Comparison of ENCODE assay signal across 16 mouse cellular contexts in genomic region chr4:148415575-148415974, GRCm38 (mm10). TPM values are rescaled to one million over a fixed set of nuclear protein-coding genes. Genes with fewer than 3 reads are reported as not detected.
A peak's percentile ranks its signal among the peaks of the same experiment; 100 is the strongest.
DNase-seq lines count a peak whose midpoint lies in the region; ATAC-seq lines count a peak whose summit lies in the region.
"Had no signal": no experiment of that assay in that cellular context is flagged by ENCODE, and none has a peak within 500 bp of the region (broad histone marks: within the 10 kb centered on the region; RNA-seq: fewer than 3 reads in every experiment).

No protein-coding gene starts in this region.

- peaks cover 24% of the 10 kb centered on the region for H3K4me1 ChIP-seq in forebrain, embryonic 12.5 days
- peaks cover 10% of the 10 kb centered on the region; the same call in 1 of the 2 replicates for H3K4me1 ChIP-seq in forebrain, embryonic 11.5 days (replicated peaks; ENCODE audit: control insufficient read depth, insufficient read depth, low read length)
- H3K4me1 ChIP-seq in midbrain, embryonic 12.5 days, result peaks cover 21% of the 10 kb centered on the region
- H3K4me1 ChIP-seq in midbrain, embryonic 10.5 days, result peaks cover 49% of the 10 kb centered on the region
- H3K4me1 ChIP-seq in limb, embryonic 12.5 days (replicated peaks), result peaks cover 23% of the 10 kb centered on the region

- no peak for DNase-seq in forebrain, embryonic 11.5 days (ENCODE audit: low spot score)
- no peak for DNase-seq in midbrain, embryonic 10.5 days (ENCODE audit: low spot score)
- DNase-seq in telencephalon, adult 2 months (ENCODE audit: low read depth, low spot score), result peak; percentile 17
- no peak for DNase-seq in cerebellum, postnatal 36 days
- no peak for DNase-seq in cerebellum, adult 11 months
- DNase-seq: cerebellum, adult 9-11 months; heart, adult 11 months; heart, postnatal 36 days; kidney, adult 9 months; left cerebral cortex, postnatal 4 days; lung, embryonic 14.5 days; right cerebral cortex, postnatal 14 days had no signal

- ATAC-seq in forebrain, embryonic 12.5 days (ENCODE audit: low FRiP score), result no peak
- no peak; the same call in 1 of the 2 replicates for ATAC-seq in forebrain, embryonic 11.5 days (replicated peaks; ENCODE audit: low FRiP score)
- ATAC-seq in midbrain, embryonic 12.5 days (ENCODE audit: low FRiP score, low read depth), result 0 out of 2 replicates have a peak, but pooled peaks have one; percentile 10
- ATAC-seq in limb, embryonic 12.5 days (ENCODE audit: insufficient number of reproducible peaks, insufficient read depth, low FRiP score, low TSS enrichment, low read depth), result no peak

- no peak overlapping the region for H3K4me3 ChIP-seq in forebrain, embryonic 12.5 days (replicated peaks)
- H3K4me3 ChIP-seq in forebrain, embryonic 11.5 days (ENCODE audit: low read depth, low read length), result no peak overlapping the region
- no peak overlapping the region for H3K4me3 ChIP-seq in midbrain, embryonic 12.5 days
- H3K4me3 ChIP-seq in midbrain, embryonic 10.5 days, result no peak overlapping the region
- peak overlapping the region; percentile 19 for H3K4me3 ChIP-seq in limb, embryonic 12.5 days (replicated peaks)
- H3K4me3 ChIP-seq: embryonic facial prominence, embryonic 15.5 days had no signal

- H3K36me3 ChIP-seq in forebrain, embryonic 12.5 days (replicated peaks), result no peaks in the 10 kb centered on the region
- H3K36me3 ChIP-seq in forebrain, embryonic 11.5 days (ENCODE audit: control insufficient read depth, insufficient read depth, low read length), result no peaks in the 10 kb centered on the region
- H3K36me3 ChIP-seq in midbrain, embryonic 12.5 days, result no peaks in the 10 kb centered on the region
- H3K36me3 ChIP-seq in midbrain, embryonic 10.5 days, result no peaks in the 10 kb centered on the region
- H3K36me3 ChIP-seq in limb, embryonic 12.5 days, result no peaks in the 10 kb centered on the region
- H3K36me3 ChIP-seq: embryonic facial prominence, embryonic 15.5 days had no signal

- no peak overlapping the region for H3K27ac ChIP-seq in forebrain, embryonic 12.5 days
- no peak overlapping the region for H3K27ac ChIP-seq in forebrain, embryonic 11.5 days (ENCODE audit: low read depth, low read length)
- no peak overlapping the region for H3K27ac ChIP-seq in midbrain, embryonic 12.5 days (replicated peaks)
- H3K27ac ChIP-seq in midbrain, embryonic 10.5 days (replicated peaks), result no peak overlapping the region; the same call in 1 of the 2 replicates
- H3K27ac ChIP-seq in limb, embryonic 12.5 days, result no peak overlapping the region
- H3K27ac ChIP-seq: embryonic facial prominence, embryonic 15.5 days had no signal

- WGBS in forebrain, embryonic 12.5 days, result 20% methylated on average over 16 of the region's 16 CpGs
- WGBS in forebrain, embryonic 11.5 days, result 22% methylated on average over 16 of the region's 16 CpGs
- WGBS in midbrain, embryonic 12.5 days, result 23% methylated on average over 16 of the region's 16 CpGs
- 16% methylated on average over 16 of the region's 16 CpGs for WGBS in midbrain, embryonic 10.5 days
- WGBS in limb, embryonic 12.5 days, result 2% methylated on average over 16 of the region's 16 CpGs

- peaks cover 25% of the 10 kb centered on the region for H3K27me3 ChIP-seq in forebrain, embryonic 12.5 days
- H3K27me3 ChIP-seq in forebrain, embryonic 11.5 days (ENCODE audit: control insufficient read depth, insufficient read depth, low read length), result peaks cover 4% of the 10 kb centered on the region
- H3K27me3 ChIP-seq in midbrain, embryonic 12.5 days, result peaks cover 38% of the 10 kb centered on the region
- H3K27me3 ChIP-seq in midbrain, embryonic 10.5 days (ENCODE audit: low read depth, poor library complexity, severe bottlenecking), result peaks cover 19% of the 10 kb centered on the region
- H3K27me3 ChIP-seq in limb, embryonic 12.5 days, result peaks cover 49% of the 10 kb centered on the region

- peak overlapping the region; percentile 6; the same call in 1 of the 2 replicates for H3K4me2 ChIP-seq in forebrain, embryonic 12.5 days
- H3K4me2 ChIP-seq in forebrain, embryonic 11.5 days (ENCODE audit: low read depth, low read length, severe bottlenecking), result no peak overlapping the region
- peak overlapping the region; percentile 22 for H3K4me2 ChIP-seq in midbrain, embryonic 12.5 days (replicated peaks)
- peak overlapping the region; percentile 51 for H3K4me2 ChIP-seq in limb, embryonic 12.5 days
- H3K4me2 ChIP-seq: embryonic facial prominence, embryonic 15.5 days; lung, embryonic 14.5 days had no signal

- H3K9ac ChIP-seq in forebrain, embryonic 12.5 days, result no peak overlapping the region
- no peak overlapping the region for H3K9ac ChIP-seq in forebrain, embryonic 11.5 days (ENCODE audit: low read length)
- no peak overlapping the region for H3K9ac ChIP-seq in midbrain, embryonic 12.5 days (replicated peaks)
- no peak overlapping the region for H3K9ac ChIP-seq in limb, embryonic 12.5 days (replicated peaks)
- H3K9ac ChIP-seq: embryonic facial prominence, embryonic 15.5 days; lung, embryonic 14.5 days had no signal

- H3K9me3 ChIP-seq in forebrain, embryonic 12.5 days, result no peaks in the 10 kb centered on the region
- no peaks in the 10 kb centered on the region for H3K9me3 ChIP-seq in forebrain, embryonic 11.5 days (ENCODE audit: control insufficient read depth, low read length)
- no peaks in the 10 kb centered on the region for H3K9me3 ChIP-seq in midbrain, embryonic 12.5 days
- H3K9me3 ChIP-seq in midbrain, embryonic 10.5 days (replicated peaks), result no peaks in the 10 kb centered on the region
- no peaks in the 10 kb centered on the region for H3K9me3 ChIP-seq in limb, embryonic 12.5 days
- H3K9me3 ChIP-seq: embryonic facial prominence, embryonic 15.5 days had no signal

RNA-seq across cellular contexts. Expression of gene Ubiad1, which starts 29.0 kb away (rescaled TPM):
- 19.1 and 20.8 TPM in 2 replicates for polyA plus RNA-seq in forebrain, embryonic 12.5 days (2016; fragmentation: Nextera tagmentation; extraction: Ambion mirVana)
- 17.0 and 19.6 TPM in 2 replicates for polyA plus RNA-seq in forebrain, embryonic 11.5 days (2014; fragmentation: Nextera tagmentation; extraction: Ambion mirVana)
- polyA plus RNA-seq in midbrain, embryonic 12.5 days (2016; fragmentation: Nextera tagmentation; extraction: Ambion mirVana), result 20.5 and 21.1 TPM in 2 replicates
- polyA plus RNA-seq in midbrain, embryonic 10.5 days (2016; fragmentation: Nextera tagmentation; extraction: Ambion mirVana), result 26.2 and 28.3 TPM in 2 replicates
- 21.1 and 21.8 TPM in 2 replicates for polyA plus RNA-seq in limb, embryonic 12.5 days (2016; fragmentation: Nextera tagmentation; extraction: Ambion mirVana)

RNA-seq across cellular contexts. Expression of gene Mtor, which starts 32.8 kb away (rescaled TPM):
- polyA plus RNA-seq in forebrain, embryonic 12.5 days (2016; fragmentation: Nextera tagmentation; extraction: Ambion mirVana), result 31.2 and 35.1 TPM in 2 replicates
- polyA plus RNA-seq in forebrain, embryonic 11.5 days (2014; fragmentation: Nextera tagmentation; extraction: Ambion mirVana), result 30.6 and 37.6 TPM in 2 replicates
- 33.3 and 35.4 TPM in 2 replicates for polyA plus RNA-seq in midbrain, embryonic 12.5 days (2016; fragmentation: Nextera tagmentation; extraction: Ambion mirVana)
- 20.8 and 25.6 TPM in 2 replicates for polyA plus RNA-seq in midbrain, embryonic 10.5 days (2016; fragmentation: Nextera tagmentation; extraction: Ambion mirVana)
- 19.3 and 19.7 TPM in 2 replicates for polyA plus RNA-seq in limb, embryonic 12.5 days (2016; fragmentation: Nextera tagmentation; extraction: Ambion mirVana)
